Mouse (Mus musculus) liver, embryonic 16.5 days (tissue): ENCODE data around the gene Gng13. TPM values are rescaled to one million over a fixed set of nuclear protein-coding genes. Genes with fewer than 3 reads are reported as not detected.

Source experiments
- ATAC-seq: fragments of 200-750 bp; cut with Nextera tagmentation; 2 replicates; pipeline ENCODE4 v1.8.0; 2017; ENCODE audit warnings: low read depth, mild to moderate bottlenecking, moderate number of reproducible peaks, moderate library complexity
- H3K27ac ChIP-seq: fragments of 300-500 bp; sonication (generic); 2 replicates; pipeline ENCODE4 v1.5.1; 2014; ENCODE audit warnings: mild to moderate bottlenecking, low read length
- H3K27me3 ChIP-seq: fragments of 300-500 bp; sonication (generic); 2 replicates; pipeline ENCODE4 v1.6.1; 2014; ENCODE audit warnings: low read depth, low read length, mixed read lengths; ENCODE audit not compliant: control insufficient read depth, insufficient read depth
- H3K36me3 ChIP-seq: fragments of 300-500 bp; sonication (generic); 2 replicates; pipeline ENCODE4 v1.6.1; 2014; ENCODE audit warnings: mild to moderate bottlenecking; ENCODE audit not compliant: control insufficient read depth, insufficient read depth
- H3K4me1 ChIP-seq: fragments of 300-500 bp; sonication (generic); 2 replicates; pipeline ENCODE4 v1.6.1; 2014; ENCODE audit warnings: low read depth, low read length, mixed read lengths; ENCODE audit not compliant: control insufficient read depth
- H3K4me2 ChIP-seq: fragments of 300-500 bp; sonication (generic); 2 replicates; pipeline ENCODE4 v1.6.1; 2014; ENCODE audit warnings: low read depth, low read length, mixed read lengths
- H3K4me3 ChIP-seq: fragments of 300-500 bp; sonication (generic); 2 replicates; pipeline ENCODE4 v1.5.1; 2014; ENCODE audit warnings: low read depth, mild to moderate bottlenecking, low read length
- H3K9ac ChIP-seq: fragments of 300-500 bp; sonication (generic); 2 replicates; pipeline ENCODE4 v1.6.1; 2014; ENCODE audit warnings: low read depth, low read length
- H3K9me3 ChIP-seq: fragments of 300-500 bp; sonication (generic); replicated peaks from 2 replicates; pipeline ENCODE4 v1.6.1; 2016; ENCODE audit warnings: low read length; ENCODE audit not compliant: control insufficient read depth
- WGBS: fragments of 180-500 bp; shearing (Covaris S2); extraction: QIAGEN DNeasy Blood & Tissue Kit; methylation state at CpG from one replicate; pipeline ENCODE4 v1.1.7; 2014; ENCODE audit not compliant: insufficient replicate concordance; 5-methylcytosine and 5-hydroxymethylcytosine counted together
- microRNA-seq: library from miRNA; unstranded; fragments of <30 nt; microRNA quantifications from one replicate; pipeline ENCODE4, GENCODE M21; 2016
- polyA plus RNA-seq: library from polyadenylated mRNA; unstranded; fragments of >200 nt; fragmentation: Nextera tagmentation; extraction: Ambion mirVana; gene quantifications from 2 replicates; pipeline ENCODE4 v1.2.1, GENCODE M21; 2015

The Gng13 gene
- polyA plus RNA-seq, 1 experiment from 2014 or later, result not detected

GRCm38 (mm10) chr17:25757691-25758090 lies 40.7 kb downstream of the Gng13 start:
- Histone ChIP-seq H3K27me3 (no peaks in the 10 kb centered on the region), H3K9me3 (no peaks in the 10 kb centered on the region), H3K36me3 (no peaks in the 10 kb centered on the region), H3K4me2 (no peak overlapping the region), H3K9ac (no peak overlapping the region), H3K4me3 (no peak overlapping the region), H3K4me1 (no peaks in the 10 kb centered on the region), H3K27ac (no peak overlapping the region)
- ATAC-seq, result no peak
- 43% methylated on average over 3 of the region's 3 CpGs for WGBS

GRCm38 (mm10) chr17:25760148-25760547 lies 43.2 kb downstream of the Gng13 start:
- no peaks in the 10 kb centered on the region for H3K27me3 ChIP-seq
- no peak overlapping the region for H3K4me3 ChIP-seq
- no peak overlapping the region for H3K27ac ChIP-seq
- H3K9me3 ChIP-seq, result no peaks in the 10 kb centered on the region
- 48% methylated on average over 8 of the region's 8 CpGs for WGBS
- H3K4me1 ChIP-seq, result no peaks in the 10 kb centered on the region
- no peak for ATAC-seq
- H3K9ac ChIP-seq, result no peak overlapping the region
- H3K36me3 ChIP-seq, result no peaks in the 10 kb centered on the region
- no peak overlapping the region for H3K4me2 ChIP-seq

- WGBS, result 46% methylated on average over 4 of the region's 4 CpGs
- Histone ChIP-seq H3K4me3 (no peak overlapping the region), H3K36me3 (no peaks in the 10 kb centered on the region), H3K4me2 (no peak overlapping the region), H3K27me3 (no peaks in the 10 kb centered on the region), H3K27ac (no peak overlapping the region), H3K4me1 (no peaks in the 10 kb centered on the region), H3K9ac (no peak overlapping the region), H3K9me3 (no peaks in the 10 kb centered on the region)
- no peak for ATAC-seq
Observed at GRCm38 (mm10) chr17:25761561-25761970, 44.6 kb downstream of the Gng13 start.

- H3K4me3 ChIP-seq, result no peak overlapping the region
- H3K27me3 ChIP-seq, result 0 out of 2 replicates have a peak, but pooled peaks cover 2% of the 10 kb centered on the region
- H3K9ac ChIP-seq, result no peak overlapping the region
- no peaks in the 10 kb centered on the region for H3K36me3 ChIP-seq
- no peak overlapping the region for H3K4me2 ChIP-seq
- 34% methylated on average over 3 of the region's 3 CpGs for WGBS
- ATAC-seq, result no peak
- H3K4me1 ChIP-seq, result no peaks in the 10 kb centered on the region
- H3K9me3 ChIP-seq, result no peaks in the 10 kb centered on the region
- H3K27ac ChIP-seq, result no peak overlapping the region
Observed at GRCm38 (mm10) chr17:25762591-25762990, 45.6 kb downstream of the Gng13 start.

GRCm38 (mm10) chr17:25765886-25766285 lies 48.9 kb downstream of the Gng13 start:
- Histone ChIP-seq H3K27ac (no peak overlapping the region), H3K4me2 (no peak overlapping the region), H3K4me1 (no peaks in the 10 kb centered on the region), H3K9me3 (no peaks in the 10 kb centered on the region), H3K36me3 (no peaks in the 10 kb centered on the region), H3K27me3 (peaks cover 6% of the 10 kb centered on the region; the same call in 1 of the 2 replicates), H3K9ac (no peak overlapping the region), H3K4me3 (no peak overlapping the region)
- no peak for ATAC-seq
- WGBS, result 62% methylated on average over 5 of the region's 5 CpGs

Small RNAs within 50 kb of the gene (microRNA-seq; reads per million reads assigned to microRNA genes)
- not detected for gene Gm25083

Other genes starting within 250 kb of the Gng13 start
- not detected in 2 replicates for gene Sstr5, start 219.9 kb upstream of the Gng13 start, polyA plus RNA-seq
- 0.14 and 0.34 TPM in 2 replicates for gene Sox8, start 146.5 kb upstream of the Gng13 start, polyA plus RNA-seq
- gene Lmf1, start 138.1 kb upstream of the Gng13 start, polyA plus RNA-seq, result 11.4 and 13.4 TPM in 2 replicates
- gene Chtf18, start 10.2 kb downstream of the Gng13 start, polyA plus RNA-seq, result 16.3 and 18.0 TPM in 2 replicates
- 5.2 TPM in 2 replicates for gene Rpusd1, start 10.5 kb downstream of the Gng13 start, polyA plus RNA-seq
- not detected in 2 replicates for gene Mslnl, start 18.9 kb downstream of the Gng13 start, polyA plus RNA-seq
- gene Msln, start 37.2 kb downstream of the Gng13 start, polyA plus RNA-seq, result 2.8 and 3.4 TPM in 2 replicates
- 12.1 and 13.8 TPM in 2 replicates for gene Narfl, start 56.6 kb downstream of the Gng13 start, polyA plus RNA-seq
- gene Haghl, start 68.5 kb downstream of the Gng13 start, polyA plus RNA-seq, result 6.9 and 7.0 TPM in 2 replicates
- gene Ccdc78, start 69.4 kb downstream of the Gng13 start, polyA plus RNA-seq, result 0.04 and 0.07 TPM in 2 replicates
- 54.1 and 57.1 TPM in 2 replicates for gene Fam173a, start 75.7 kb downstream of the Gng13 start, polyA plus RNA-seq
- not detected in 2 replicates for gene AC134908.4, start 78.5 kb downstream of the Gng13 start, polyA plus RNA-seq
- 11.8 and 12.1 TPM in 2 replicates for gene Metrn, start 80.0 kb downstream of the Gng13 start, polyA plus RNA-seq
- gene Fbxl16, start 91.9 kb downstream of the Gng13 start, polyA plus RNA-seq, result 0.09 and 0.17 TPM in 2 replicates
- gene Wdr24, start 106.5 kb downstream of the Gng13 start, polyA plus RNA-seq, result 10.8 and 11.6 TPM in 2 replicates
- gene Jmjd8, start 111.7 kb downstream of the Gng13 start, polyA plus RNA-seq, result 20.7 and 23.5 TPM in 2 replicates
- gene Stub1, start 116.2 kb downstream of the Gng13 start, polyA plus RNA-seq, result 106 and 112 TPM in 2 replicates
- gene Rhbdl1, start 120.1 kb downstream of the Gng13 start, polyA plus RNA-seq, result 0.30 and 0.45 TPM in 2 replicates
- 0.64 and 0.65 TPM in 2 replicates for gene Gm20683, start 124.6 kb downstream of the Gng13 start, polyA plus RNA-seq
- gene Rhot2, start 127.7 kb downstream of the Gng13 start, polyA plus RNA-seq, result 11.4 and 12.3 TPM in 2 replicates
- gene Wdr90, start 144.3 kb downstream of the Gng13 start, polyA plus RNA-seq, result 7.2 and 7.8 TPM in 2 replicates
- 32.8 and 37.0 TPM in 2 replicates for gene Mcrip2, start 151.6 kb downstream of the Gng13 start, polyA plus RNA-seq
- 47.8 and 50.5 TPM in 2 replicates for gene Mettl26, start 157.9 kb downstream of the Gng13 start, polyA plus RNA-seq
- 0.30 and 0.42 TPM in 2 replicates for gene Wfikkn1, start 163.7 kb downstream of the Gng13 start, polyA plus RNA-seq
- gene Rab40c, start 202.6 kb downstream of the Gng13 start, polyA plus RNA-seq, result 6.2 and 7.0 TPM in 2 replicates
- 147 and 154 TPM in 2 replicates for gene Pigq, start 227.8 kb downstream of the Gng13 start, polyA plus RNA-seq
- gene Nhlrc4, start 227.8 kb downstream of the Gng13 start, polyA plus RNA-seq, result 6.8 and 7.8 TPM in 2 replicates
- 0.13 and 0.16 TPM in 2 replicates for gene A930017K11Rik, start 235.4 kb downstream of the Gng13 start, polyA plus RNA-seq